Mouse (Mus musculus) liver, adult 2 months (tissue): ENCODE measurements around the gene St7.

Source experiments
- CTCF ChIP-seq: fragments of 200-500 bp; IDR thresholded peaks from 2 replicates; pipeline ENCODE4 v1.5.1; 2011; ENCODE audit warnings: low read depth, low read length, control low read depth
- POLR2A ChIP-seq: fragments of 200-500 bp; IDR thresholded peaks from 2 replicates; pipeline ENCODE4 v1.6.1; 2011; ENCODE audit warnings: low read length, control low read depth; ENCODE audit not compliant: insufficient read depth; ENCODE audit errors: extremely low read depth

- TF ChIP-seq POLR2A = no peak
- TF ChIP-seq CTCF = no peak
Measured at GRCm38 (mm10) chr6:17867796-17868195, 175.1 kb downstream of the St7 start.
